Mouse (Mus musculus) liver, embryonic 14.5 days (tissue): ENCODE data around the gene Platr25. TPM values are rescaled to one million over a fixed set of nuclear protein-coding genes. Genes with fewer than 3 reads are reported as not detected.
"Not testable (repeated sequence)": the region's sequence is repeated elsewhere in the genome, so short reads cannot be mapped to it uniquely, and the experiment has no call there.

ENCODE experiments used
- ATAC-seq: fragments of 200-750 bp; cut with Nextera tagmentation; 2 replicates; pipeline ENCODE4 v1.8.0; 2017; ENCODE audit warnings: moderate number of reproducible peaks, mild to moderate bottlenecking, moderate library complexity; ENCODE audit not compliant: insufficient read depth
- DNase-seq, 3 experiments: peaks; one replicate each; pipeline ENCODE4 v3.0.0-alpha.2; 2012 to 2013; ENCODE audit warnings: low read depth in 3 of 3, low spot score in 3 of 3
- H3K27ac ChIP-seq: fragments of 300-500 bp; sonication (generic); 2 replicates; pipeline ENCODE4 v1.5.1; 2014; ENCODE audit warnings: moderate library complexity, mild to moderate bottlenecking, control low read depth, inconsistent platforms
- H3K27me3 ChIP-seq: fragments of 300-500 bp; sonication (generic); 2 replicates; pipeline ENCODE4 v1.6.1; 2014; ENCODE audit warnings: mild to moderate bottlenecking, low read length, moderate library complexity; ENCODE audit not compliant: control insufficient read depth, insufficient read depth
- H3K36me3 ChIP-seq: fragments of 300-500 bp; sonication (generic); replicated peaks from 2 replicates; pipeline ENCODE4 v1.6.1; 2014; ENCODE audit warnings: low read depth; ENCODE audit not compliant: control insufficient read depth, insufficient read depth
- H3K4me1 ChIP-seq, 2 experiments: fragments of 200-500 bp in 1 of 2; fragments of 300-500 bp in 1 of 2; sonication (generic) in 1 of 2; replicated peaks; 2 replicates each; pipeline ENCODE4 v1.6.1; 2012 to 2014; ENCODE audit warnings: antibody characterized with exemption in 1 of 2, inconsistent platforms in 1 of 2, low read length in 1 of 2; ENCODE audit not compliant: control insufficient read depth in 2 of 2, insufficient read depth in 2 of 2
- H3K4me2 ChIP-seq: fragments of 300-500 bp; sonication (generic); 2 replicates; pipeline ENCODE4 v1.6.1; 2014; ENCODE audit warnings: low read depth, mild to moderate bottlenecking, control low read depth, moderate library complexity
- H3K4me3 ChIP-seq, 2 experiments: fragments of 200-500 bp in 1 of 2; fragments of 300-500 bp in 1 of 2; sonication (generic) in 1 of 2; 2 replicates each; pipeline ENCODE4 v1.5.1; 2012 to 2014; ENCODE audit warnings: low read depth in 2 of 2, low read length in 2 of 2, mild to moderate bottlenecking in 2 of 2, control low read depth in 1 of 2, inconsistent platforms in 1 of 2, moderate library complexity in 1 of 2; ENCODE audit not compliant: insufficient read depth in 1 of 2
- H3K9ac ChIP-seq: fragments of 300-500 bp; sonication (generic); replicated peaks from 2 replicates; pipeline ENCODE4 v1.6.1; 2014; ENCODE audit warnings: mild to moderate bottlenecking, control low read depth, moderate library complexity
- H3K9me3 ChIP-seq: fragments of 300-500 bp; sonication (generic); 2 replicates; pipeline ENCODE4 v1.6.1; 2016; ENCODE audit warnings: low read length, mixed read lengths; ENCODE audit not compliant: control insufficient read depth
- CTCF ChIP-seq: IDR thresholded peaks from 2 replicates; pipeline ENCODE4 v1.5.1; 2016; ENCODE audit warnings: antibody characterized with exemption, low read depth, control low read depth
- WGBS: fragments of 180-500 bp; shearing (Covaris S2); extraction: QIAGEN DNeasy Blood & Tissue Kit; methylation state at CpG from one replicate; pipeline ENCODE4 v1.1.7; 2014; ENCODE audit not compliant: insufficient replicate concordance; 5-methylcytosine and 5-hydroxymethylcytosine counted together
- polyA plus RNA-seq, 2 experiments: library from polyadenylated mRNA; depleted of rRNA in 1 of 2; stranded (reverse) in 1 of 2; unstranded in 1 of 2; fragments of >200 nt; fragmentation: Nextera tagmentation in 1 of 2; extraction: Ambion mirVana in 1 of 2; gene quantifications; 2 replicates each; pipeline versions ENCODE4 v1.2.1 to v1.2.3; 2012 to 2014

Platr25 gene
- 1.1 and 2.3 TPM in 2 replicates for polyA plus RNA-seq (2012; rRNA removed)
- polyA plus RNA-seq (2014; fragmentation: Nextera tagmentation; extraction: Ambion mirVana): 3.5 and 3.7 TPM in 2 replicates

DNA sequence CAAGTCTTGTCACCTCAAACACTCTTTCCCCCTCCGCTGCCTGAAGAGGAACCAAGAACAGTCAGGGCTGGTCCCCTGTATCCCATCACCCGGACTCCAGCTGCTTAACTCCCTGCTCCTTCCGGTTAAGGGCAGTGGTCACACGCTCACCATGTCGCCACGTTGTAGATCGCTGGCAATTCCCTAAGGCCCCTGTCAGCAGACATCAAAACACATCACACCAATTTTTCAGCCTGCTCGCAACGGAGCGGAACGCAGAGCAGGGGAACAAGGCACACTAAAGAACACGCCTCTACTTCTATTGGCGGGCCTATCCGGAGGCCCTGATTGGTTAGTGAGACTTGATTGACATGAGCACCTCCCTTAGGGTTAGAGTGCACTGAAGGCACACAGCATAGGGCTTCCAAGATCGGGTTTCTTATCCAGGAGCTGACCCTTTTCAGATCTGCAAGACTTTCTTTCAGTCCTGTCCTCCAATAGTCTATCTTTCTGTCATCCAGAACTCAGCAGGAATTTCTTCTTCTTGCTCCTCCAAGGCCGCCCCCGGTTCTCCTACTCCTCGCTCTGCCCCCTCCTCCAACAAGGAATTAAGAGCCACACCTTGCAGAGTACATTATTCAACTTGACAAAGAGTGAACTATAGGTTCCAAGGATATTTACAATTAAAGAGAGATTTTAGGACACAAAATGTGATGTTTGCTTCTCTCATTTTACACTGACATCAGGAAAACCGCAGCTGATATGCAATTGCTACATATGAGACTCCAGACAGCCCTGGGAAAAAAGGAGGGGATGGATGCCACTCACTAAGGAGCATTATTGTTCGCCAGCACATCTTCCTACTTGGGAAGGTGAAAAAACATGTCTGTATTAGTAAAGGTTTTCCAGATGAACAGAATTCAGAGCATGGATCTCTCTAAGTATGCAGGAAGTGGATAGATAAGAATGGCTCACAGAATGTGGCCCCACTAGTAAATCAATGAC is at the start of gene Platr25:
TSS of gene Platr25 (minus strand) at position 278 of the 984 bp plus-strand sequence.
- not testable (repeated sequence) for H3K36me3 ChIP-seq, H3K9me3 ChIP-seq, H3K27ac ChIP-seq, H3K27me3 ChIP-seq, H3K4me1 ChIP-seq
- WGBS: 6% methylated on average over 20 of the region's 20 CpGs
- ATAC-seq (peak; percentile 99), DNase-seq (peak; percentile 56 to 62 (median 60))
- peak within 1 kb of the TSS; percentile 60 to 96 for H3K4me3 ChIP-seq
- H3K4me2 ChIP-seq: peak within 1 kb of the TSS; percentile 64
- H3K9ac ChIP-seq: peak within 1 kb of the TSS; percentile 62

DNA sequence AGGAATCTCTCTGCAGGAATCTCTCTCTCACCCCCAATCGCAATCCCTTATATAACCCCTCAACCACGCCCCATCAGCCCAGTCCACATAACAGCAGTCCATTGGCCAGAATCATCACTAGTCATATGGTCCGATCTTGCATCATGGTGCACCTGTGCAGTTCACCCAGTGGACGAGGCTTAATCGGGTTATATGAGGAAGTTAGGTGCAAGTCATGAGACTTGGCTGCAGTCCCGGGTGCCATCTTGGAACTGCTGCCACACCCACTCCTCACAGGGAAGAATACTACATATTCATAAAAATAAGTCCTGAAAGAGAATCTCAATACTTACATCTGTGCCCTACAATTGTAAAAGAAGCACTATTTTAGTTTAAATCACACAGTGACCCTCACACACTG is 47.5 kb upstream of the Platr25 start:
- not testable (repeated sequence) for H3K9me3 ChIP-seq, H3K9ac ChIP-seq, ATAC-seq, H3K4me3 ChIP-seq, H3K4me2 ChIP-seq, DNase-seq, H3K36me3 ChIP-seq, H3K4me1 ChIP-seq, H3K27me3 ChIP-seq, H3K27ac ChIP-seq
- 65% methylated on average over 6 of the region's 6 CpGs for WGBS

DNA sequence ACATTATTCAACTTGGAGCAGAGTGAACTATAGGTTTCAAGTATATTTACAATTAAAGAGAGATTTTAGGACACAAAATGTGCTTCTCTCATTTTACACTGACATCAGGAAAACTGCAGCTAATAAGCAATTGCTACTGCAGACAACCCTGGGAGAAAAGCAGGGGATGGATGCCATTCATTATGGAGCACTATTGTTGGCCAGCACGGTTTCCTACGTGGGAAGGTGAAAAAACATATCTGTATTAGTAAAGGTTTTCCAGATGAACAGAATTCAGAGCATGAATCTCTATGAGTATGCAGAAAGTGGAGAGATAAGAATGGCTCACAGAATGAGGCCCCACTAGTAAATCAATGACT is 25.6 kb upstream of the Platr25 start:
- not testable (repeated sequence) for H3K36me3 ChIP-seq, H3K27ac ChIP-seq, ATAC-seq, H3K9me3 ChIP-seq, H3K9ac ChIP-seq, DNase-seq, H3K27me3 ChIP-seq, H3K4me1 ChIP-seq
- 34% methylated on average over 2 of the region's 2 CpGs for WGBS
- peak overlapping the region; percentile 57 to 76; a peak in 3 of 4 replicates for H3K4me3 ChIP-seq
- H3K4me2 ChIP-seq: peak overlapping the region; percentile 60

- Histone ChIP-seq H3K4me3 (peak within 1 kb of the TSS; percentile 57 to 76), H3K4me2 (peak within 1 kb of the TSS; percentile 60), H3K9ac (peak within 1 kb of the TSS; percentile 28; the same call in 1 of the 2 replicates)
- not testable (repeated sequence) for H3K36me3 ChIP-seq, H3K9me3 ChIP-seq, H3K27me3 ChIP-seq, H3K4me1 ChIP-seq, H3K27ac ChIP-seq
- 5% methylated on average over 19 of the region's 23 CpGs for WGBS
- DNase-seq (peak in 1 of 3 experiments; percentile 19), ATAC-seq (peak; percentile 100)
Measured at GRCm38 (mm10) chr13:62785199-62786134, 25.0 kb upstream of the Platr25 start, which contains the start of gene Gm5141. Gene Gm5141, minus strand, starts transcription at chr13:62785808.

GRCm38 (mm10) chr13:62763806-62764205 is 3.3 kb upstream of the Platr25 start:
- ATAC-seq, DNase-seq: not testable (repeated sequence)
- 48% methylated on average over 2 of the region's 2 CpGs for WGBS

More at GRCm38 (mm10) chr13:62763806-62764205, 3.3 kb upstream of the Platr25 start:
- H3K27me3 ChIP-seq, H3K4me1 ChIP-seq, H3K4me3 ChIP-seq, H3K4me2 ChIP-seq, H3K36me3 ChIP-seq, H3K9ac ChIP-seq, H3K27ac ChIP-seq, H3K9me3 ChIP-seq: not testable (repeated sequence)
- peak; percentile 58 for TF ChIP-seq CTCF
